Comparison of ENCODE assay signal across 28 mouse cellular contexts in the genomic region with DNA sequence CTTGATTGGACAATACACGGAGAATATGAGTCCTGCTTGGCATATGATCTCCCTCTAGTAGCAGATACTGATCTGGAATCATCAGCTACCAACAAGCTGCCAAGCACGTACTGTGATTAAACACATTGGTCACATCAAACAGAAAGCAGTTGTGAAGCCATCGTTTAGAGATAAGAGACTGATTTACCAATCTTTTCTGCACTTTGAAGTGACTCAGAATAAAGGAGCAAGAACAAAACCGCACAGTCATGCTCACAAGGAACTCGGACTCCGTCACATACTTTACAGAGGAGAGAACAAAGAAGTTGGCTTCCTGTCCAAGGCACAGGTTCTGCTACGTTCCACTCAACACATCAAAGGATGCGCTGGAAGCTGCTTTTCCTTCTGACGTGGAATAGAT.
A peak's percentile ranks its signal among the peaks of the same experiment; 100 is the strongest.
DNase-seq lines count a peak whose midpoint lies in the region; TF ChIP-seq lines count a peak whose summit lies in the region.
"Had no signal": no experiment of that assay in that cellular context is flagged by ENCODE, and none has a peak within 500 bp of the region (broad histone marks: within the 10 kb centered on the region; RNA-seq: fewer than 3 reads in every experiment).

No protein-coding gene starts in this region.

- H3K79me2 ChIP-seq in MEL (ENCODE audit: control insufficient read depth, insufficient read depth, low read length, poor library complexity) = no peaks in the 10 kb centered on the region

- TF ChIP-seq CTCF in MEL (IDR thresholded peaks at IDR 0.05 in 2 of 3, conservative IDR thresholded peaks at IDR 0.05 in 1 of 3; ENCODE audit: control insufficient read depth in 1 of 3, insufficient read depth in 1 of 3, low read depth in 2 of 3, low read length in 3 of 3, poor library complexity in 1 of 3, severe bottlenecking in 1 of 3) = no peak

- no peak for TF ChIP-seq RAD21 in MEL (IDR thresholded peaks at IDR 0.05; ENCODE audit: low read depth, low read length)

- TF ChIP-seq EP300 in MEL (IDR thresholded peaks at IDR 0.05; ENCODE audit: low read depth in 1 of 2, low read length in 2 of 2) = peak in 1 of 2 experiments; percentile 25; a peak in 1 of 4 replicates

- H3K4me3 ChIP-seq in MEL (ENCODE audit: control insufficient read depth in 1 of 2, insufficient read depth in 1 of 2, low read depth in 2 of 2, low read length in 2 of 2) = no peak overlapping the region
- H3K4me3 ChIP-seq in midbrain, embryonic 10.5 days = no peak overlapping the region
- H3K4me3 ChIP-seq: forebrain, embryonic 10.5 days; heart, embryonic 15.5 days; intestine, embryonic 15.5 days; limb, embryonic 12.5 days; liver, embryonic 13.5 days; lung, embryonic 15.5 days; neural tube, embryonic 13.5 days had no signal

- peaks cover 3 to 5% of the 10 kb centered on the region in 2 experiments for H3K27me3 ChIP-seq in MEL (ENCODE audit: control insufficient read depth in 1 of 2, insufficient read depth in 2 of 2, low read length in 2 of 2)
- H3K27me3 ChIP-seq in midbrain, embryonic 10.5 days (ENCODE audit: low read depth, poor library complexity, severe bottlenecking) = no peaks in the 10 kb centered on the region
- H3K27me3 ChIP-seq: CH12.LX; heart, embryonic 15.5 days; intestine, embryonic 15.5 days; limb, embryonic 12.5 days; liver, embryonic 13.5 days; lung, embryonic 15.5 days; neural tube, embryonic 13.5 days had no signal

- H3K27ac ChIP-seq in MEL (ENCODE audit: control insufficient read depth, low read depth, low read length) = no peak overlapping the region
- H3K27ac ChIP-seq in midbrain, embryonic 10.5 days (replicated peaks) = no peak overlapping the region
- H3K27ac ChIP-seq: forebrain, embryonic 10.5 days; heart, embryonic 15.5 days; hindbrain, embryonic 14.5 days; intestine, embryonic 15.5 days; limb, embryonic 12.5 days; liver, embryonic 13.5 days; lung, embryonic 15.5 days; macrophage; neural tube, embryonic 13.5 days had no signal

- no peaks in the 10 kb centered on the region for H3K4me1 ChIP-seq in MEL (ENCODE audit: control insufficient read depth in 1 of 2, insufficient read depth in 2 of 2, low read length in 2 of 2)
- no peaks in the 10 kb centered on the region for H3K4me1 ChIP-seq in midbrain, embryonic 10.5 days
- H3K4me1 ChIP-seq: forebrain, embryonic 10.5 days; heart, embryonic 15.5 days; intestine, embryonic 15.5 days; limb, embryonic 12.5 days; liver, embryonic 13.5 days; lung, embryonic 15.5 days; neural tube, embryonic 13.5 days had no signal

- 75% methylated on average over 9 of the region's 9 CpGs for WGBS in midbrain, embryonic 10.5 days

- no peaks in the 10 kb centered on the region for H3K9me3 ChIP-seq in MEL (replicated peaks; ENCODE audit: insufficient read depth, low read length)
- H3K9me3 ChIP-seq in midbrain, embryonic 10.5 days (replicated peaks) = no peaks in the 10 kb centered on the region
- H3K9me3 ChIP-seq: forebrain, embryonic 10.5 days; heart, embryonic 15.5 days; intestine, embryonic 15.5 days; limb, embryonic 12.5 days; liver, embryonic 13.5 days; lung, embryonic 15.5 days; neural tube, embryonic 13.5 days had no signal

- no peak overlapping the region for H3K9ac ChIP-seq in MEL (ENCODE audit: control insufficient read depth, low read depth, low read length, poor library complexity, severe bottlenecking)
- H3K9ac ChIP-seq: heart, embryonic 15.5 days; hindbrain, embryonic 14.5 days; intestine, embryonic 15.5 days; limb, embryonic 12.5 days; liver, embryonic 13.5 days; lung, embryonic 15.5 days; neural tube, embryonic 13.5 days had no signal

- no peaks in the 10 kb centered on the region for H3K36me3 ChIP-seq in MEL (ENCODE audit: control insufficient read depth in 1 of 2, insufficient read depth in 2 of 2, low read length in 2 of 2)
- H3K36me3 ChIP-seq in midbrain, embryonic 10.5 days = no peaks in the 10 kb centered on the region
- H3K36me3 ChIP-seq: forebrain, embryonic 10.5 days; heart, embryonic 15.5 days; intestine, embryonic 15.5 days; limb, embryonic 12.5 days; liver, embryonic 13.5 days; lung, embryonic 15.5 days; neural tube, embryonic 13.5 days had no signal

- peak; percentile 25 to 61 for DNase-seq in adrenal gland, adult (ENCODE audit: inconsistent age in 2 of 2, low spot score in 1 of 2)
- DNase-seq in adrenal gland, postnatal 4 days (ENCODE audit: low spot score in 2 of 2) = no peak
- peak; percentile 94 for DNase-seq in 416B (ENCODE audit: low read depth)
- peak; percentile 49 for DNase-seq in MEL (ENCODE audit: low read depth, low spot score)
- DNase-seq in induced T-regulatory cell, adult 2 months (ENCODE audit: low read depth) = peak; percentile 22
- DNase-seq in heart, adult 18-20 months = no peak
- DNase-seq in gastrocnemius, postnatal 4 days (ENCODE audit: low spot score in 2 of 2) = no peak
- no peak for DNase-seq in midbrain, embryonic 10.5 days (ENCODE audit: low spot score)
- DNase-seq: adrenal gland, postnatal 25 days; cerebellum, adult 11 months; cerebellum, adult 9-11 months; gastrocnemius, postnatal 14 days; heart, postnatal 36 days; kidney, adult 9 months; kidney, postnatal 14 days; liver, embryonic 13.5 days; midbrain, embryonic 14.5 days; retina, postnatal 1 day; thymus, postnatal 36 days had no signal

- TF ChIP-seq POLR2A in MEL (IDR thresholded peaks at IDR 0.05; ENCODE audit: control insufficient read depth in 1 of 2, insufficient read depth in 1 of 2, low read depth in 1 of 2, low read length in 2 of 2, poor library complexity in 1 of 2) = no peak

TF ChIP-seq in MEL, 35 proteins besides CTCF, POLR2A, EP300 and RAD21:
- TF ChIP-seq TAL1 (IDR thresholded peaks at IDR 0.05; ENCODE audit: low read length) (no peak), NRF1 (IDR thresholded peaks at IDR 0.05; ENCODE audit: insufficient read depth, low read depth, low read length, poor library complexity, severe bottlenecking) (no peak), KAT2A (conservative IDR thresholded peaks at IDR 0.05; ENCODE audit: low read depth, low read length) (no peak), ELF1 (IDR thresholded peaks at IDR 0.05; ENCODE audit: low read depth, low read length) (no peak), USF1 (IDR thresholded peaks at IDR 0.05; ENCODE audit: low read depth, low read length) (no peak), MYC (IDR thresholded peaks at IDR 0.05; ENCODE audit: low read depth, low read length) (no peak), SIN3A (IDR thresholded peaks at IDR 0.05; ENCODE audit: low read length) (no peak), RCOR1 (IDR thresholded peaks at IDR 0.05; ENCODE audit: low read depth, low read length) (peak; percentile 76), GATA1 (IDR thresholded peaks at IDR 0.05; ENCODE audit: low read depth, low read length) (0 out of 2 replicates have a peak, but pooled peaks have one; percentile 45)
TF ChIP-seq in MEL: peak in this region for 2.

Comparison
In these comparisons a context has a peak if more than half of its experiments do, and no peak if none do; other contexts are left out.
1. DNase-seq: peak in adrenal gland, adult (2 of 2), 416B (single experiment), MEL (single experiment) and induced T-regulatory cell, adult 2 months (single experiment); none in adrenal gland, postnatal 4 days (0 of 2), heart, adult 18-20 months (0 of 2), gastrocnemius, postnatal 4 days (0 of 2) and midbrain, embryonic 10.5 days (single experiment).